Mouse (Mus musculus) limb, embryonic 14.5 days (tissue): ENCODE data around the gene 1700001P01Rik. TPM values are rescaled to one million over a fixed set of nuclear protein-coding genes. Genes with fewer than 3 reads are reported as not detected.
"Not testable (repeated sequence)": the region's sequence is repeated elsewhere in the genome, so short reads cannot be mapped to it uniquely, and the experiment has no call there.

Source experiments
- ATAC-seq: fragments of 200-750 bp; cut with Nextera tagmentation; 2 replicates; pipeline ENCODE4 v1.8.0; 2017; ENCODE audit warnings: low read depth, moderate number of reproducible peaks, moderate TSS enrichment; ENCODE audit not compliant: low FRiP score
- DNase-seq: peaks from one replicate; pipeline ENCODE4 v3.0.0-alpha.2; 2015; ENCODE audit warnings: low spot score
- H3K27ac ChIP-seq: fragments of 300-500 bp; sonication (generic); replicated peaks from 2 replicates; pipeline ENCODE4 v1.5.1; 2014; ENCODE audit warnings: low read depth, mild to moderate bottlenecking, low read length, moderate library complexity, mixed read lengths
- H3K27me3 ChIP-seq: fragments of 300-500 bp; sonication (generic); 2 replicates; pipeline ENCODE4 v1.6.1; 2014; ENCODE audit warnings: low read length, mixed read lengths; ENCODE audit not compliant: control insufficient read depth, insufficient read depth
- H3K36me3 ChIP-seq: fragments of 300-500 bp; sonication (generic); 2 replicates; pipeline ENCODE4 v1.6.1; 2014; ENCODE audit warnings: mild to moderate bottlenecking, low read length, moderate library complexity, mixed read lengths; ENCODE audit not compliant: control insufficient read depth, insufficient read depth
- H3K4me1 ChIP-seq: fragments of 300-500 bp; sonication (generic); 2 replicates; pipeline ENCODE4 v1.6.1; 2014; ENCODE audit warnings: antibody characterized with exemption, low read length, mixed read lengths; ENCODE audit not compliant: control insufficient read depth, insufficient read depth
- H3K4me2 ChIP-seq: fragments of 300-500 bp; sonication (generic); replicated peaks from 2 replicates; pipeline ENCODE4 v1.6.1; 2014; ENCODE audit warnings: low read depth, mild to moderate bottlenecking, low read length, moderate library complexity; ENCODE audit not compliant: severe bottlenecking
- H3K4me3 ChIP-seq: fragments of 300-500 bp; sonication (generic); replicated peaks from 2 replicates; pipeline ENCODE4 v1.5.1; 2014; ENCODE audit warnings: low read length
- H3K9ac ChIP-seq: fragments of 300-500 bp; sonication (generic); 2 replicates; pipeline ENCODE4 v1.6.1; 2014; ENCODE audit warnings: mild to moderate bottlenecking, low read depth, low read length, moderate library complexity; ENCODE audit not compliant: severe bottlenecking
- H3K9me3 ChIP-seq: fragments of 300-500 bp; sonication (generic); 2 replicates; pipeline ENCODE4 v1.6.1; 2016; ENCODE audit warnings: low read length; ENCODE audit not compliant: control insufficient read depth
- POLR2A ChIP-seq: fragments of 200-500 bp; IDR thresholded peaks from 2 replicates; pipeline ENCODE4 v1.8.0; 2012; ENCODE audit warnings: inconsistent platforms, mild to moderate bottlenecking, moderate library complexity, borderline replicate concordance; ENCODE audit not compliant: insufficient read depth, insufficient read length; ENCODE audit errors: extremely low read depth
- WGBS: fragments of 180-500 bp; shearing (Covaris S2); extraction: QIAGEN DNeasy Blood & Tissue Kit; methylation state at CpG from one replicate; pipeline ENCODE4 v1.1.7; 2014; 5-methylcytosine and 5-hydroxymethylcytosine counted together
- polyA plus RNA-seq, 2 experiments: library from polyadenylated mRNA; depleted of rRNA in 1 of 2; stranded (reverse) in 1 of 2; unstranded in 1 of 2; fragments of >200 nt; fragmentation: Nextera tagmentation in 1 of 2; extraction: Ambion mirVana in 1 of 2; gene quantifications; 2 replicates each; pipeline versions ENCODE4 v1.2.1 to v1.2.3; 2012 to 2014

1700001P01Rik gene
- polyA plus RNA-seq, 2 experiments, result 0.34 TPM; not detected in 1

GRCm38 (mm10) chr11:97798782-97799145, 23.0 kb upstream of the 1700001P01Rik start, which contains the start of gene Lasp1:
Lasp1 (plus strand) TSS chr11:97799000.
- H3K9ac ChIP-seq, result peak within 1 kb of the TSS; percentile 79
- peak; percentile 30 for ATAC-seq
- no peaks in the 10 kb centered on the region for H3K27me3 ChIP-seq
- under 1% methylated on average over 11 of the region's 11 CpGs for WGBS
- peak within 1 kb of the TSS; percentile 73 for H3K4me3 ChIP-seq
- H3K36me3 ChIP-seq, result peaks cover 3% of the 10 kb centered on the region; the same call in 1 of the 2 replicates
- no peak for TF ChIP-seq POLR2A
- peak; percentile 85 for DNase-seq
- peaks cover 20% of the 10 kb centered on the region for H3K4me1 ChIP-seq
- H3K27ac ChIP-seq, result peak within 1 kb of the TSS; percentile 91
- H3K4me2 ChIP-seq, result peak within 1 kb of the TSS; percentile 63
- no peaks in the 10 kb centered on the region for H3K9me3 ChIP-seq

DNA sequence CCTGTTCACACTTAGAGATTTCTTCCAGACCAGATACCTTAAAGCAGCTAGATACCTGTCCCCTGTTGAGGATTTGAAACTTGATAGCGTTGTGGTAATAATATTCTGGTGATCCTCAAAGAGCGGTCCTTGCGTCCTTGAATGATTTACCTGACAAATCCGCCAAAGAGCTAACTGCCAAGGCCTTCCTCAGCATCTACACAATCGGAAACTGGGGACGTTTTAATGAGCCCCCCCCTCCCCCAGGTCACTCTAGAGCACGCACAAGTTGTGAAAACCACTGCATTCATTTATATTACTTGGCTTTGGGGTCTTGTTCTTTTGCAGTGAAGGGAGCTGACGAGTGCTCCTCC, 22.3 kb upstream of the 1700001P01Rik start:
- Histone ChIP-seq H3K4me3 (peak overlapping the region; percentile 73), H3K27me3 (no peaks in the 10 kb centered on the region), H3K9ac (no peak overlapping the region), H3K36me3 (no peaks in the 10 kb centered on the region; the same call in 1 of the 2 replicates), H3K9me3 (no peaks in the 10 kb centered on the region), H3K27ac (no peak overlapping the region), H3K4me2 (peak overlapping the region; percentile 63), H3K4me1 (peaks cover 17% of the 10 kb centered on the region)
- TF ChIP-seq POLR2A, result no peak
- DNase-seq (no peak), ATAC-seq (no peak)
- 26% methylated on average over 8 of the region's 8 CpGs for WGBS

- Histone ChIP-seq H3K9me3 (no peaks in the 10 kb centered on the region), H3K36me3 (no peaks in the 10 kb centered on the region), H3K27ac (no peak overlapping the region), H3K4me3 (peak overlapping the region; percentile 73; the same call in 1 of the 2 replicates), H3K9ac (no peak overlapping the region), H3K27me3 (no peaks in the 10 kb centered on the region), H3K4me1 (peaks cover 17% of the 10 kb centered on the region), H3K4me2 (no peak overlapping the region)
- ATAC-seq (no peak), DNase-seq (no peak)
- TF ChIP-seq POLR2A, result no peak
- 61% methylated on average over 15 of the region's 15 CpGs for WGBS
Measured at GRCm38 (mm10) chr11:97797369-97798082, 21.8 kb upstream of the 1700001P01Rik start.

GRCm38 (mm10) chr11:97796910-97797309, 21.2 kb upstream of the 1700001P01Rik start:
- Histone ChIP-seq H3K27ac (no peak overlapping the region), H3K4me1 (peaks cover 14% of the 10 kb centered on the region), H3K27me3 (no peaks in the 10 kb centered on the region), H3K9me3 (no peaks in the 10 kb centered on the region), H3K4me3 (no peak overlapping the region), H3K36me3 (no peaks in the 10 kb centered on the region), H3K4me2 (no peak overlapping the region), H3K9ac (no peak overlapping the region)
- no peak for TF ChIP-seq POLR2A
- WGBS, result 9% methylated on average over 6 of the region's 6 CpGs
- ATAC-seq (no peak), DNase-seq (peak; percentile 73)

- Histone ChIP-seq H3K4me3 (no peak overlapping the region), H3K4me2 (no peak overlapping the region), H3K9ac (no peak overlapping the region), H3K4me1 (peaks cover 1% of the 10 kb centered on the region; the same call in 1 of the 2 replicates), H3K27me3 (no peaks in the 10 kb centered on the region), H3K27ac (no peak overlapping the region), H3K36me3 (no peaks in the 10 kb centered on the region), H3K9me3 (no peaks in the 10 kb centered on the region)
- ATAC-seq (no peak), DNase-seq (no peak)
- WGBS, result 11% methylated on average over 2 of the region's 2 CpGs
- TF ChIP-seq POLR2A, result no peak
Measured at GRCm38 (mm10) chr11:97793165-97793564, 17.4 kb upstream of the 1700001P01Rik start.

- not testable (repeated sequence) for H3K9ac ChIP-seq, H3K27me3 ChIP-seq, H3K4me3 ChIP-seq, ATAC-seq, H3K9me3 ChIP-seq, H3K36me3 ChIP-seq, H3K27ac ChIP-seq, H3K4me2 ChIP-seq, H3K4me1 ChIP-seq, DNase-seq
- WGBS, result 80% methylated on average over 2 of the region's 2 CpGs
Measured at GRCm38 (mm10) chr11:97790778-97791438, 15.2 kb upstream of the 1700001P01Rik start.
